Mouse (Mus musculus) C2C12 (cell line): ENCODE data around the gene Col4a4.

Experiments
- CTCF ChIP-seq: IDR thresholded peaks from one replicate; pipeline ENCODE4 v1.5.1; 2011; ENCODE audit not compliant: control insufficient read depth, insufficient read depth, insufficient read length
- MAX ChIP-seq: IDR thresholded peaks from one replicate; pipeline ENCODE4 v1.6.1; 2011; ENCODE audit warnings: mild to moderate bottlenecking, control low read depth

DNA sequence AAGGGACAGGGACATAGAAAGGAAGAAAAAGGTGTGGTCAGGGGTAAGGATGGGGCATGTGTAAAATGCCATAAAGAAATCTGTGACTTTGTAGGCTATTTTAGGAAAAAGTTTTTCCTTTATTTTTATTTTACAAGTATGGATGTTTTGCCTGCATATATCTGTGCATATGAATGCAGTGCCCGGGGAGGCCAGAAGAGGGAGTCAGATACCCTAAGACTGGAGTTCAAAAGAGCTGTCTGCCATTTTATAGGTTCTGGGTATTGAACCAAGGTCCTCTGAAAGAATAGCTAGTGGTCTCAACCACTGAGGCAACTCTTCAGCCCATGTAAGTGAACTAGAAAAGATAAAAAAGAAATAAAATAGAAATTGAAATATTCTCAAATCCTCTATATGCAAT, 14.9 kb downstream of the Col4a4 start:
- TF ChIP-seq MAX = no peak
- TF ChIP-seq CTCF = no peak
